ENCODE assay signal across 14 mouse cellular contexts in genomic region chr3:37804941-37805804, GRCm38 (mm10).
A peak's percentile ranks its signal among the peaks of the same experiment; 100 is the strongest.
DNase-seq lines count a peak whose midpoint lies in the region; ATAC-seq and TF ChIP-seq lines count a peak whose summit lies in the region.
"Had no signal": no experiment of that assay in that cellular context is flagged by ENCODE, and none has a peak within 500 bp of the region (broad histone marks: within the 10 kb centered on the region; RNA-seq: fewer than 3 reads in every experiment).

No protein-coding gene starts in this region.

- no peak for TF ChIP-seq CTCF in intestine, postnatal 0 days (IDR thresholded peaks at IDR 0.05; ENCODE audit: low read depth)
- no peak for TF ChIP-seq CTCF in thymus, adult 2 months (IDR thresholded peaks at IDR 0.05; ENCODE audit: borderline replicate concordance, control insufficient read depth, extremely low read depth, insufficient read depth, low read length, poor library complexity)

- H3K4me1 ChIP-seq in intestine, embryonic 14.5 days (replicated peaks; ENCODE audit: control insufficient read depth, insufficient read depth, low read length): peaks cover 4% of the 10 kb centered on the region; the same call in 1 of the 2 replicates
- H3K4me1 ChIP-seq in intestine, postnatal 0 days (replicated peaks; ENCODE audit: control insufficient read depth, insufficient read depth, low read length): no peaks in the 10 kb centered on the region
- peaks cover 37% of the 10 kb centered on the region for H3K4me1 ChIP-seq in thymus, adult 2 months (replicated peaks; ENCODE audit: control insufficient read depth, insufficient read depth, low read length)
- no peaks in the 10 kb centered on the region for H3K4me1 ChIP-seq in neural tube, embryonic 15.5 days
- H3K4me1 ChIP-seq: midbrain, embryonic 12.5 days had no signal

- no peak overlapping the region for H3K27ac ChIP-seq in intestine, embryonic 14.5 days (ENCODE audit: low read depth)
- H3K27ac ChIP-seq in intestine, postnatal 0 days (ENCODE audit: low read depth, low read length): no peak overlapping the region
- H3K27ac ChIP-seq in thymus, adult 2 months (ENCODE audit: control insufficient read depth, insufficient read depth, low read length): peak overlapping the region; percentile 79
- H3K27ac ChIP-seq in neural tube, embryonic 15.5 days (replicated peaks): no peak overlapping the region
- H3K27ac ChIP-seq: midbrain, embryonic 12.5 days had no signal

- H3K9ac ChIP-seq in intestine, embryonic 14.5 days (ENCODE audit: low read length): no peak overlapping the region
- H3K9ac ChIP-seq in intestine, postnatal 0 days (ENCODE audit: low read depth, low read length): no peak overlapping the region
- H3K9ac ChIP-seq in neural tube, embryonic 15.5 days (replicated peaks): no peak overlapping the region
- H3K9ac ChIP-seq: midbrain, embryonic 12.5 days had no signal

- no peak for TF ChIP-seq POLR2A in thymus, adult 2 months (IDR thresholded peaks at IDR 0.05; ENCODE audit: control insufficient read depth, extremely low read depth, insufficient read depth, low read length, poor library complexity)

- H3K36me3 ChIP-seq in intestine, embryonic 14.5 days (ENCODE audit: control insufficient read depth, insufficient read depth, low read length): no peaks in the 10 kb centered on the region
- no peaks in the 10 kb centered on the region for H3K36me3 ChIP-seq in intestine, postnatal 0 days (ENCODE audit: control insufficient read depth, insufficient read depth)
- no peaks in the 10 kb centered on the region for H3K36me3 ChIP-seq in thymus, adult 2 months (ENCODE audit: control insufficient read depth, insufficient read depth, low read length)
- H3K36me3 ChIP-seq in neural tube, embryonic 15.5 days: no peaks in the 10 kb centered on the region
- H3K36me3 ChIP-seq: midbrain, embryonic 12.5 days had no signal

- no peak overlapping the region for H3K4me3 ChIP-seq in intestine, embryonic 14.5 days (ENCODE audit: low read depth, low read length)
- no peak overlapping the region for H3K4me3 ChIP-seq in intestine, postnatal 0 days (ENCODE audit: low read depth, low read length)
- H3K4me3 ChIP-seq in thymus, adult 2 months (ENCODE audit: control insufficient read depth, insufficient read depth, low read length): no peak overlapping the region
- H3K4me3 ChIP-seq in neural tube, embryonic 15.5 days (replicated peaks): no peak overlapping the region
- H3K4me3 ChIP-seq: midbrain, embryonic 12.5 days had no signal

- no peak for ATAC-seq in intestine, embryonic 14.5 days (replicated peaks; ENCODE audit: low FRiP score, low TSS enrichment, low read depth)
- no peak for ATAC-seq in intestine, postnatal 0 days
- ATAC-seq in neural tube, embryonic 15.5 days (ENCODE audit: low FRiP score): no peak; the same call in 1 of the 2 replicates
- ATAC-seq: intestine, embryonic 16.5 days; Patski had no signal

- no peak overlapping the region for H3K4me2 ChIP-seq in intestine, embryonic 14.5 days (ENCODE audit: low read length)
- H3K4me2 ChIP-seq in intestine, postnatal 0 days (replicated peaks; ENCODE audit: low read depth): no peak overlapping the region
- no peak overlapping the region for H3K4me2 ChIP-seq in neural tube, embryonic 15.5 days
- H3K4me2 ChIP-seq: liver, embryonic 11.5 days; midbrain, embryonic 12.5 days had no signal

- peak; percentile 6 for DNase-seq in intestine, embryonic 14.5 days (ENCODE audit: low spot score)
- DNase-seq in thymus, adult 2 months: no peak
- no peak for DNase-seq in thymus, postnatal 36 days
- DNase-seq in left cerebral cortex, postnatal 25 days (ENCODE audit: low spot score in 2 of 2): peak; percentile 62 to 83
- DNase-seq in lung, postnatal 25 days (ENCODE audit: low spot score): no peak
- DNase-seq: heart, postnatal 36 days; kidney, postnatal 36 days; retina, postnatal 1 day had no signal

- WGBS in intestine, embryonic 14.5 days: 83% methylated on average over 9 of the region's 9 CpGs
- 88% methylated on average over 9 of the region's 9 CpGs for WGBS in intestine, postnatal 0 days
- WGBS in thymus, adult 2 months: 52% methylated on average over 9 of the region's 9 CpGs
- WGBS in neural tube, embryonic 15.5 days: 81% methylated on average over 9 of the region's 9 CpGs

- intact Hi-C loops in left cerebral cortex, postnatal 25 days (cut with DNase I): no loop called here

- H3K9me3 ChIP-seq in intestine, embryonic 14.5 days (ENCODE audit: control insufficient read depth, low read length): 0 out of 2 replicates have a peak, but pooled peaks cover 6% of the 10 kb centered on the region
- no peaks in the 10 kb centered on the region for H3K9me3 ChIP-seq in intestine, postnatal 0 days (ENCODE audit: control insufficient read depth)
- H3K9me3 ChIP-seq in neural tube, embryonic 15.5 days (replicated peaks): 0 out of 2 replicates have a peak, but pooled peaks cover 7% of the 10 kb centered on the region
- H3K9me3 ChIP-seq: midbrain, embryonic 12.5 days had no signal

- no peaks in the 10 kb centered on the region for H3K27me3 ChIP-seq in intestine, embryonic 14.5 days (replicated peaks; ENCODE audit: control insufficient read depth, insufficient read depth, low read length)
- no peaks in the 10 kb centered on the region for H3K27me3 ChIP-seq in intestine, postnatal 0 days (replicated peaks; ENCODE audit: control insufficient read depth, insufficient read depth, low read length)
- no peaks in the 10 kb centered on the region for H3K27me3 ChIP-seq in thymus, adult 2 months (ENCODE audit: control insufficient read depth, insufficient read depth, low read length)
- no peaks in the 10 kb centered on the region for H3K27me3 ChIP-seq in neural tube, embryonic 15.5 days (replicated peaks)
- H3K27me3 ChIP-seq: Patski had no signal

Comparison
In these comparisons a context has a peak if more than half of its experiments do, and no peak if none do; other contexts are left out.
1. DNase-seq: peak in intestine, embryonic 14.5 days (single experiment) and left cerebral cortex, postnatal 25 days (2 of 2); none in thymus, adult 2 months (single experiment), thymus, postnatal 36 days (0 of 2) and lung, postnatal 25 days (single experiment).